Mouse (Mus musculus) yolk sac, embryonic 10.5 days (tissue): ENCODE measurements at regions not wholly inside any gene's neighbourhood (a gene's known extent, or its start where the extent isn't known, plus 50 kb on each side); places are given as distances from the start of the nearest gene placed in this dataset.

ENCODE experiments used
- DNase-seq: peaks from one replicate; pipeline ENCODE4 v3.0.0-alpha.2; 2017; ENCODE audit warnings: low spot score

- DNase-seq = no peak
Observed at GRCm38 (mm10) chr11:79881812-79882211, 80.4 kb downstream of the Utp6 start.

- DNase-seq = peak; percentile 24
Observed at GRCm38 (mm10) chr11:79878091-79878490, 84.1 kb downstream of the Utp6 start.

DNA sequence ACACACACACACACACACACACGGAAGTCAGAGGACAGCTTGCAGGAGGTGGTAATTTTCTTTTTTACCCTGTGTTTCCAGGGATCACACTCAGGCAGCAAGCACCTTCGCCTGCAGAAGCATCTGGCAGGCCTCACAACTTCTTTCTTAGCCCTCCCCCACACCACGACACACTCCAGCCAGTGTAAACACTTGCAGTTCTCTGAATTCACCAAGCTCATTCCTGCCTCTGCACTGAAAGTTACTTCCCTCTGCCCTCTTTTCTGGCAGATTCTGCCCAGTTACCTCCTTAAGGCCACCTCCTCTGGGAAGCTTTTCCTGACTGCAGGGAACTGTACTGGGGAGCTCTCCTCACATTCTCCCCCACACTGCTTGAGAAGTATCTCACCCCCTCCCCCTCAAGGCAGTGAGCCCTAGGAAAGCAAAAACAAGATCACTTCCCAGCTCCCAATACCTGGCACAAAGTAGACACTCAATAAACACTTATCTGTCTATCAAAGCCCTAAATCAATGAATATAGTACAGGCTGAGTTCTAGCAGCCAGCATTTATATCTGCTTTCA, 84.9 kb downstream of the Utp6 start:
- DNase-seq = peak; percentile 71

GRCm38 (mm10) chr11:79871783-79872628, 90.2 kb downstream of the Utp6 start:
- no peak for DNase-seq

GRCm38 (mm10) chr11:79870189-79870588, 92.0 kb downstream of the Utp6 start:
- DNase-seq = no peak

GRCm38 (mm10) chr11:79869009-79869408, 93.2 kb downstream of the Utp6 start:
- no peak for DNase-seq

GRCm38 (mm10) chr11:79864836-79865235, 97.4 kb downstream of the Utp6 start:
- DNase-seq = no peak

DNA sequence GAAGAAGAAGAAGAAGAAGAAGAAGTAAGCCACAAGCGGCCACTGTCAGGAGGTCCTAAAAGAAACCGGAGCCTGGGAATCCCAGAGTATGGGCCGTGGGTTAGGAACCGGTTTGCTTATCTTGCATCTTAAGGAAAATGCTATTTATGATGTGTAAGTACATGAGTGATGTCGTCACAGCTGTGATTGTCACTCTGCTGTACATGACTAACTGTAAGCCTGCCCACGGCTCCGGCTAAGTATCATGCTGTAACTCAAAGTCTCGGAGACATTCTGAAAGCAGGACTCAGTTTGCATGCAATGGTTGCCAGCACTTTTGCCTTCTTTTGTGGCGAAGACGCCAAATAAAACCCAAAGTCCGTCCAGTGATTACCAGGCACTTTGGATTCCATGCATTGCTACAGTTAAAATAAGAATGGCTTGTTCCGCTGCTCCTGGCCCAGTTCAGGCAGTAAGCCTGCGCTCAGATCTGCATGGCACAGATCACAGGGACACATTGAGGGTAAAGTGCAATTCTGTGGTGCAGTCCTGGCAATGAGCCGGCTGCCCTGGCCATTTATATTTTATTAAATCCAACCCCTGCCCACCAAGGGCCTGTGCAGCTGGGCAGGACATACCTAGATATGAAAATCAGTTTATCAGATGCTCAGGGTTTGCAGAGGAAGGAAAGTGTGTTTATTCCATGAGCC, 98.6 kb downstream of the Utp6 start:
- DNase-seq = no peak

GRCm38 (mm10) chr11:79860611-79861067, 101.6 kb downstream of the Utp6 start:
- DNase-seq = no peak

- DNase-seq = no peak
Observed at GRCm38 (mm10) chr11:79856376-79856775, 105.8 kb downstream of the Utp6 start.

- DNase-seq = no peak
Observed at GRCm38 (mm10) chr11:79849545-79849944, 112.6 kb downstream of the Utp6 start.

DNA sequence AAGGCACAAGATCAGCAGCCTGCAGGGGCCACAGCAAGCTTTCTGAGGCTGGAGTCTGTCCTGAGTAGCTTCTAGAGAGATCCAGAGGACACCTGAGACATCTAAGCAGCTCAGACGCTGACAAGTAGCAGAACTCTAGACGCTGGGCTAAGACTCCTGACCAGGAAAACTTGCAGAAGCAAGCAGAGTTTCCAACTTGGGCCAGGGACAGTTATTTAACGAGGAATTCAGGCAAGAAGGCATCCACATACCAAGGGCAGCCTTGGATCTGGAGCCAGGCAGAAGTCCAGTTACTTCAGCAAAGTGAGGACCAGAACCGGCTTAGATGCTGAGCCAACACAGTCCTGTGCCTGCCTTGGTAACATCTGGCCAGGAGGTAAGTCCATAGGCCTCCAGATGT, 117.8 kb downstream of the Utp6 start:
- DNase-seq = no peak

DNA sequence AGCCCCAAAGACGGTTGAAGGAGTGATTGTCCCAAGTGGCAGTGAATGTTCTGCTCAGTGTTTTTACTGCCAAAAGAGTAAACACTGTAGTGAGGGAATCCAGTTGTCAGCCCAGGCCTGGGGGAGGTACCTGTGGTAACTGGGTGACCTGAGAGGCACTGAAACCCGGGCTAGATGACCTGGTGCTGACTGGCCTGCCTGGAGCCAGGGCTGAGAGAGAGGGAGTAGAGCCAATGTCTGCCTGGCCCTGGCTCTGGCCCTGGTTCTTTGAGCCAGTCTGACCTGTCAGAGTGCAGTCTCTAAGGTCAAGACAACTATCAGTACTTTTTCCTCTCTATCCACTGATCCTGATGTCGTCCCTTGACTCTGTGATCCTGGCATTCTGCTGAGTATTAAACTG, 119.2 kb downstream of the Utp6 start:
- DNase-seq = no peak

GRCm38 (mm10) chr11:79839973-79840372, 122.2 kb downstream of the Utp6 start:
- DNase-seq = no peak

DNA sequence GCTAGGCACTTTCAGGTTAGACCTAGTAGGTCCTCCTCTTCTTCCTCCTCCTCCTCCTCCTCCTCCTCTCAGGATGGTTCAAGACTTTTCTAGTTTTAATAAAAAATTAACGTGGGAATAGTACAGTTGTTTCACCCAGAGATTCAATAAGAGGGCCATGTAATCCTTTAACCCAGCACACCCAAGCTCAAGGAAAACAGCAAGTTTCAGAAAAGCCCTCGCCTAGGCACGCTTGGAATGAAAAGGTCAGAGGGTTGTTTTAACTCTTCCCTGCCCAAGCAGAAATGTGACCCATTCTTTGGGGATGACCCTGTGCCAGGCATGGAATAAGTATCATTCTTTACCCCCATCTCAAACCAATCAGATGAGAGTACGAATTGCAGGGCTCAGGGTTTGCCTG, 124.1 kb downstream of the Utp6 start:
- DNase-seq = peak; percentile 43

- peak; percentile 68 for DNase-seq
Observed at GRCm38 (mm10) chr11:79837076-79837990, 124.9 kb downstream of the Utp6 start.

DNA sequence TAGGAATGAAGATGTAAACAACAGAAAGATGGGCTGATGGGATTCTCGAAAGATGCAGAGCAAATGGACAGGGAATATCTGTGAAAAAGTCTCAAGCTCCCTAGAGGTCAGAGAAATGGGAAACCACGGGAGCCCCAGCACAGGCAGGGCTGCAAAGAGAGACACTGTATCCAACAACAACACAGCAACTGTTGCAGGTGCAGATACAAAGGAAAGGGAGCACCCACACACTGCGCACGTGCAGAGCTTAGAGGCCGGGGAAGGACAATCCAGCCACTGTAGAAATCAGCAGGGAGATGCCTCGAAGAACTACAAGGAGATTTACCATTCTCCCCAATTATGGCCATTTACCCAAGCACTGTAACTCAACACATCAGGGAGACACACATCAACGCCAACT, 126.3 kb downstream of the Utp6 start:
- no peak for DNase-seq

GRCm38 (mm10) chr11:79833817-79834216, 128.4 kb downstream of the Utp6 start:
- DNase-seq = no peak

GRCm38 (mm10) chr11:79831591-79832320, 130.4 kb downstream of the Utp6 start:
- DNase-seq = no peak

GRCm38 (mm10) chr11:79830567-79831055, 131.6 kb downstream of the Utp6 start:
- no peak for DNase-seq

DNA sequence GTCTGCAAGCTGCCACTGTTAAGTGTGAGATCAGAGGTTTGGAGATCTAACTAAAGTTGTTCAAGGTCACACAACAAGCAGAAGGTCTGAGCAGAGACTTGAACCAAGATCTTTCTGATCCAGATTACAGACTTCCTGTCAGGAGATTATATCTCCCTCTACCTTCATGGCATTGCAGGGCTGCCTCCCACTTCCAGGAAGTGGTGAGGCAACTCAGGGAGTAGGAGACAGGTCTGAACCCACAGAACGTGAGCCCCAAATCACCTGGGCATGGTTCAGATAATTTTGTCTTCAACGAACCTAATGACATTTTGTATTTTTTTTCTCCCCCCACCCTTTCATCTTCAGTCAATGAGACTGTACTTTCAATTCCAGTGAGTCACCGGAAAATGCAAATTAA, 135.2 kb downstream of the Utp6 start:
- no peak for DNase-seq
